Mouse (Mus musculus): ENCODE results near the gene Prokr1.

DNA sequence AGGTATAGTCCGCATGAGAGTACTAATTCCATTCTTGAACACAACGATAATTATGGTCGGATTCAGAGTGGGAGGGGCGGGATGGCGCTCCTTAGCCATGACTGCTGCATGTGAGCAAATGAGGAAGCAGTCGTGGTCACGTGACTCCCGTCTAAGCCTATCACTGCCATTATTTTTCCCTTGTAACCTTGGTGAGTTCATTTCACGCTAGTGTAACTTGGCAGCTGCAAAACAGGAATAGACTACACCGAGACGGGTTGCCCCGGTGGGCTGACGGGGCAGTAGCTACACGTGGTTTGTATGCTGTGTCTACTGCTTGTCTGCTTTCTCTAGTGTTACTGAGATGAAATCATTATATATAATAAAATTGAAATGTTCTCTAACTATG, 25.1 kb upstream of the Prokr1 start:
- TF ChIP-seq CTCF (IDR thresholded peaks at IDR 0.05; ENCODE audit: low read depth, low read length) (no peak), POLR2A (IDR thresholded peaks at IDR 0.05; ENCODE audit: extremely low read depth, insufficient read depth, low read length) (no peak)

Data from liver, adult 2 months (tissue).